Mouse (Mus musculus): Measurements from ENCODE around the gene Olfr1508.

GRCm38 (mm10) chr14:52495516-52495915 is 28.2 kb upstream of the Olfr1508 start, which contains the start of gene Olfr1507:
- TF ChIP-seq CTCF (IDR thresholded peaks at IDR 0.05; ENCODE audit: control insufficient read depth, insufficient read depth, insufficient replicate concordance, low read depth, low read length) (no peak), POLR2A (IDR thresholded peaks at IDR 0.05; ENCODE audit: control insufficient read depth, low read depth, low read length) (no peak)

Measured in testis, adult 2 months (tissue).